Mouse (Mus musculus): ENCODE data around the gene Mast2. TPM values are rescaled to one million over a fixed set of nuclear protein-coding genes. Genes with fewer than 3 reads are reported as not detected.

The Mast2 gene
- total RNA-seq, 2 experiments from 2014 or later: 34.9 to 46.4 TPM

DNA sequence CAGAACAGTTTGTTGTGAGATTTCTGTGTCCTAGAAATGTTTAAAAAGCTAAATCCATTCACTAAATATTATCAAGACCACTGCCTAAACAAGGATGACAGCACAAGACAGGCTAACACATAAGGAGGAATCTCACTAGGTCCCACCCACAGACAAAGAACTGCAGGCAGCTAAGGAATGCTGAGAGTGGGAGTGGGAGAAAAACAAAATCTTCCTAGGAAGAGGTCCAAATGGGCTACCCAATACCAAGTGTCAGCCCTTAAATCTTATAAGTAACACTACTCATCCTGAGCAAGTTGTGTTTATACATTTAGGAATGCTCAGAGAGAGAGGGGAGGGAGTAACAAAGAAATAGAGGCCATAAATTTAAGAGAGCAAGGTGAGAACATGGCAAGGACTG lies 52.6 kb downstream of the Mast2 start:
- DNase-seq: no peak

DNA sequence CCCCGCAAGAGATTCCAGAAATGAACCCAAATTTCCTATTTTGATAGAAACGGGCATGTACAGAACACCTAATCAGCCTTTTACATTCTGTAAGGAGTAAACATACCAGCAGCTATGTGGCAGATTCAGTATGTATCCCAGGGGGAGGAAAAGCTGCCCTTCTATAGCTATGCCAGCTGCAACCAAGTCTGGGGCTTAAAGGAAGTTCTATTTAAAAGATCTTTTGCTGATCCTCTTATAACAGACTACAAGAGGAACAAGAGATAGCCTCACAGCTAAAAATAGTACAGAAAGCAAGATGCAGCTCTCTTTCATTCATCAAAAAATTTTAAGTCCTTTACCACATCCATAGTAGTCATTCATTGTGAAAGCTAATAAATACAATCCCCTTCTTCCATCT lies 57.3 kb downstream of the Mast2 start:
- no peak for DNase-seq

DNA sequence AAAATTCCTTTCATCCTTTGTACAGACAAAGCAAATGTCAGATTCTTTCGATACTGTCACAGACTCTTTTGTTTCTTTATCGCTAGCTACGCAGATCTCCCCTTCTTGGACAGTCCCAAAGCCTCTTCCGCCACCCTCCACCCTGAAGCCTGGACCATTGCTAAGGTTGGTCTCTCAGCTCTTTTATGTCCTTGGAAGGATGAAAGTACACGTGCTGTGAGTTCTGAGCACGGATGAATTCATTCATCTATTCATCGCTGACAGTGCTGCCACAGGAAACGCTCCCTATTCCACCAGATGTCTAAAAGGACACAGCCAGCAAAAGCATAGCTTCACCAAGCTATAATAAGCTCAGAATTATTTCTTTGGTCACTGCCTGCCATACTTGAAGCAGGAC lies 58.0 kb downstream of the Mast2 start:
- peak; percentile 9 for DNase-seq

DNA sequence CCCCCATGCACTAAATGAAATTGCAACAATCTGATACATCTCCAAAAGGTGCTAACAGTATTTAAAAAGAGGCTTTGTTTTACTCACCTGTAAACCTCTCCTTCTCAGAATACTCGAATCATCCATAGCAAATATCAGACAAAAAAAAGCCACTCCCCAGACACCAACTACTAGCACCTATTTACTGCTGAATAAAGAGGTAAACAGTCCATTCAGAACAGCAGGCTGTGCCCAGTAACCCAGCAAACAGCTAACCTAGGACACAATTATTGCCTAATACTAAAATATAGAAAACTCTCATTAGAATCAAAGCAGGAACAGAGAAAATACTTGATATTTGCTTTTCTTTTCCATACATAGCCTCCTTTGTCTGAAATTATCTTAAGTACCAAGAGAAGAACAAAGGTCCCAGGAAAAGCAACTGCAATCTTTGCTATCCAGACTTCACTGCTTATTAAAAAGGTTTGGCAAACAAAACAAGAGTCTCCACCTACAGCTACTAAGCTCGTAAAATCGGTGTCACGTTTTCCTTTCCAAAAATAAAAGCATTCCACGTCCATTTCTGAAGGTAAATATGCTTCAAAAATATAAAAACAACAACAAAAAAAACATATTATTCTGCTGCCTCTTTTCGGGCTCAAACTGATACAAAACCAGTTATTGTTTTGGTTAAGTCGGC lies 58.6 kb downstream of the Mast2 start:
- no peak for DNase-seq

DNA sequence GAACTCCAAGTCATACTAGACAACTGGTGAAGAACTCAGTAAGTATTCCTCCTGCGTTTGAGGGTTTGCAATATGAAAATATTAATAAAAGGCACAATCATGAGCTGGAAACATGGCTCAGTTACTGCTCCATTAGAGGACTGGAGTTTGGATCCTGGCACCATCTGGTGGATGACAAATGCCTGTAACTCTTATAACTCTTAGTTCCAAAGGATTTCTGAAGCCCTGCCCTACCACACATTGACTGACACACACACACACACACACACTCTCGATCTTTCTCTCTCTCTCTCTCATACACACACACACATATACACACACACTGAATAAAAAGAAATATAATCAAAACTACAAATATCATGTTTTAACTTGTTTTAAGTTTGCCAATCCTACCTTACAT lies 60.1 kb downstream of the Mast2 start:
- no peak for DNase-seq

DNA sequence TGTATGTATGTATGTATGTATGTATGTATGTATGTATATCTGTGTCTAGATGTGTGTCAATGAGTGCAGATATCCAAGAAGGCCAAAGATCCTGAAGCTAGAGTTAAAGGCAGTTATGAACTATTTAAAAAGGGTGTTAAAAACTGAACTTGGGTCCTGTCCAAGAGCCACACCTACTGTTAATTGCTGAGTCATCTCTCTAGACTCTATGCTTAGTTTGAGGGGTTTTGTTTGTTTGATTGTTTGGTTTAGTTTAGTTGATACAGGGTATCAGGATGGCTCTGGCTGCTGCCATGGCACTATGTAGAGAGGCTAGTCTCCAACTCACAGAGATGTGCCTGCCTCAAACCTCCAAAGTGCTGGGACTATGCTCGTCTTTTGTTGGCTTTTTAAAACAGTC lies 61.3 kb downstream of the Mast2 start:
- no peak for DNase-seq

DNA sequence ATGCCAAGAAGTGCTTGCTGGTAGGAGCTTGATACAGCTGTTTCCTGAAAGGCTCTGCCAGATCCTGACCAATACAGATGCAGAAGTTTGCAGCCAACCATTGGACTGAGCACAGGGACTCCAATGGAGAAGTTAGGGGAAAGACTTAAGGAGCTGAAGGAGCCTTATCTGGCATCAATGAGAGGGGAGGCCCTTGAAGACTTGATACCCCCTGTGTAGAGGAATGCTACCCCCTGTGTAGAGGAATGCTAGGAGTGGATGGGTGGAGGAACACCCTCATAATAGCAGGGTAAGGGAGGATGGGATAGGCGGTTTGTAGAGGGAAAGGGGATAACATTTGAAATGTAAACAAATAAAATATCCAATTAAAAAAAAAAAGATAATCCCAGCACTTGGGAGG lies 65.9 kb downstream of the Mast2 start:
- no peak for DNase-seq

DNA sequence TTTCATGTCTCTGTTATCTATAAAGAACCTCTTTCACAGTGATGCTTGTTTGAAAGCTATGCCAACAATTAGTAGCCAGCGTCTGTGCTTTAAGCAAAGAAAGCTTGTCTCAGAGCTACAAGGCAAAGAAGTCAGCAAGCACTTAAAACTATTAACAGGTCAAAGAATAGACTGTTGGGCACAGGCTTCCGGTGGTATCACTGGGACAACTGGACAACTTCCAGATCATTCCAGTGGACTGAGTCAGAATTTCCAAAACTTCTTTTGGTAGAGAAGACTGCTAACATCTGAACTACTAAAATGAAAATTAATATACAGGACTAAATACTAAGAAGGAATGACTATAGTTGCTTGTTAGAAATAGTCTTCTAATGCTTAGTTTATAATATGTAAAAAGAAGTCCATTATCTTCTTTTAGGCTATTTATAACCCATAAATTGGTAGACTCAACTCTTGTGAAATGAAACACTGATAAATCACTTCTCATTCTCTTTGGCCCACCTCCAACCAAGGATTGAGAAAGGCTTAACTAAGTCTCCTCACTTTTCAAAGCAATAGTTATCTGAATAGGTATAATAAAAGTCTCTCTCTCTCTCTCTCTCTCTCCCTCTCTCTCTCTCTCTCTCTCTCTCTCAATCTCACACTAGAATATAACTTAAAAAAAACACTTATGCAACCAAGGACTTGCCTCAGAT lies 85.9 kb downstream of the Mast2 start:
- DNase-seq: peak; percentile 51

DNA sequence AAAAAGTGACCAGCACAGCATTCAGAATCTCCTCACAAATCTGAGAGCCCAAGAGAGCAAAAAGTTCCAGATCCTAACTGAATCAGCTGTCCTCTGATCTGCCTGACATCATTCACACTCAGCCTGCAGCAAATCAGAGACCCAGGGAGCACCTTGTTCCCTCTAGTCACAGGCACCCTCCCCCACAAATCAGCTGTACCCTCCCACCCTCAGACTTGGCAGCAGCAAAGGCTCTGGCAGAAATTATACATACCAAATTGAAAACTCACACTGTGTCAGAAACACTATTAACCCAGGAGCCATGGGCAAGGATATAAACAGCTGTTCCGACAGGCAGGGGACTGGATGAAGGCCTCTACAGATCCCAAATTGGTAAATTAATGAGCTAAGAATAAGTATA lies 92.3 kb downstream of the Mast2 start:
- peak; percentile 38 for DNase-seq

DNA sequence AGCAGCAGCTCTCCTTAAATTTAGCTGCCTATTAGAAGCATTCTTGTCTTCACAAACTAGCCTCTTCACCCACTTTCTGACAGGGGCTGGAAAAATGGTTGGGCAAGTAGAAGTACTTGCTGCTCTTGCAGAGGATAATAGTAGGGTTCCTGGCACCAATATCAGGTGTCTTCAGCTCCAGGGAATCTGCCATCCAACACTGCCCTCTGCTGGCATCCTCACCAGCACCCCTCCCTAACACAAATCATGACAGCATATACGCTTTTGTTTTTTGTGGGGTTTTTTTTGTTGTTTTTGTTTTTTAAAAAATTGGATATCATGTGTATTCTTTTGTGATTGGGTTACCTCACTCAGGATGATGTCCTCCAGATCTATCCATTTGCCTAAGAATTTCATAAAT lies 105.9 kb downstream of the Mast2 start:
- DNase-seq: peak; percentile 4

DNA sequence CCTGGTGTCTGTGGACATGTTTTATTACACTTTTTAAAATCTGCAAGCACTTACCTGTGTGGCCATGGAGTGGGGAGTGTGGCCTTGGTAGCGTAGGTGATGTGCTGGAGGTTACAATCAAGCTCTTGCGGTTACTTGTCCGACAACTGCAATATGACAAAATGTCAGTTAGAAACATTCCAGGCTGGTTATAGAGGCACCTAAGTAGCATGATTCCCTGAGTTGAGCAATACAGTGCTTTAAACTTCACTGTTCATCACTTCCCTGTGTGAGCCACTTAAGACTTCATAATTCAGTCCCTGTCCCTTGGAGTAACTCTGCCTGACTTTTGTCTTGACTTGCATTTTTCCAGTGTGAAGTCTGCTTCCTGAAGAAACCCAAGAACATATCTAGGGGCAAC lies 111.1 kb downstream of the Mast2 start:
- DNase-seq: no peak

DNA sequence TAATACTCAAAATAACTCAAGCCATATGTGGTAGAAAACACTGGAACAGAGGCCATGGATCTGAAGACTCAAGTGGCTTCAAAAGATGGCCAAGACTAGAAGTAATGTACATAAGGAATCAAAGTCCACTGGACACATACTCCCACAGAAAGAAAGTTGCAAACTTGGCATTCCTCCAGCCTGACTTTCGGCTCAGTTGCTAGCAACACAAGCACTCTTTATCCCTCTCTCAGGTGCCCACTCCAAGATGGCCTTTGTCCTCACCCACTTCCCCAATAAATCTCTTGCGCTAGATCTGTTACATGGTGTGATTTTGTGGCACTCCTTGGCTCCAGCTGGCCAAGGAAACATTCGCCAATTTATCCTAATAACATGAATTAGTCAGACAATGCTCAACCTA lies 111.5 kb downstream of the Mast2 start:
- DNase-seq: peak; percentile 5

DNA sequence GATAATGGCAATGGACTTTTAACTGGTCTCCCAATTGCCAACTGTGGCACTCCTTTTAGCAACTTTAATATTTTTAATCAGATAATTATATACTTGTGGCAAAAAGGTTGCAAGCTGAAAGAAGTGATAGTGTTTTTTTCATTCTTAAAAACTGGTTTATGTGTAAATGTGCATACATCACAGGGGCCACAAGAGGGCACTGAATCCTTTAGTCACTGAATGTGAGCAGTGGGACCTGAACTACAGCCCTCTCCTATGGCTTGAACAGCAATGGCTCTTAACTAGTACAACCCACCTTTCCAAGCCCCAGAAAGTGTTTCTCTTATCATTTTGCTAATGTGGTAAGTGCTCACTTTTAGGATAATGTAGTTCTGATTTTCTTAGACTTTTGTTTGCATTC lies 121.9 kb downstream of the Mast2 start:
- peak; percentile 72 for DNase-seq

DNA sequence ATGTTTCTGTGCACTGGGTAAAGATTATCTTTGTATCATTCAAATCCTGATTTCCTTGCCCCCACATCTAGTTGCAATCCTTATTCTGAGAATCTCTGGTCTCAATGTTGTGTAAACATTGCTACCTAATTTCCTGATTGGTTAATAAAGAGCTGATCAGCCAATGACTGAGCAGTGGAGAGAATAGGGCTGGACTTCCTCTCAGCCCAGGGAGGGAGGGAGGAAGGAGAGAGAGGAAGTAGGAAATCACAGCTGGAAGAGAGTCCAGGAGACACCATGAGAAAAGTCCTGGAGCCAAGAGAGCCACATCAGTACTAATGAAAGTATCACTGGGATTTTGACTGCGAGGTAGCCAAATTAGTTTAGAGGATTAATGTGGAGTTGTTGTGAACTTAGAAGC lies 127.7 kb downstream of the Mast2 start:
- DNase-seq: no peak

DNA sequence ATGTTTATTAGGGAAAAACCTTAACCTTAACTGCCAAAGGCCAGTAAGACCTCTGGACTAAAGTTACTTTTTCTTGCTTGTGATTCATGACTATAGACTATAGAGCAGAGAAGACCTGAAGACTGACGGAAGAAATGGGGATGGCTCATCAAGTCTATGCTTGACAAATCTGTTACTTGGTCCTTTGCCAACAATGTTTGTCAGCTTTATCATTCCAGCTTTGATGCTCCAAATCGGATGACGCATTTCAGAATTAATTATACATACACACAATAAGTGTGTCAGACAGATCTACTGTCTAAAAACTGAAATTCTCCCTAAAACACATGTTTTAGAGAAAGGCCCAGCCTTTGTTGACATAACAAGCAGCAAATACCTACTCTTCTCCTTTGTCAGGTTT lies 134.7 kb downstream of the Mast2 start:
- no peak for DNase-seq

DNA sequence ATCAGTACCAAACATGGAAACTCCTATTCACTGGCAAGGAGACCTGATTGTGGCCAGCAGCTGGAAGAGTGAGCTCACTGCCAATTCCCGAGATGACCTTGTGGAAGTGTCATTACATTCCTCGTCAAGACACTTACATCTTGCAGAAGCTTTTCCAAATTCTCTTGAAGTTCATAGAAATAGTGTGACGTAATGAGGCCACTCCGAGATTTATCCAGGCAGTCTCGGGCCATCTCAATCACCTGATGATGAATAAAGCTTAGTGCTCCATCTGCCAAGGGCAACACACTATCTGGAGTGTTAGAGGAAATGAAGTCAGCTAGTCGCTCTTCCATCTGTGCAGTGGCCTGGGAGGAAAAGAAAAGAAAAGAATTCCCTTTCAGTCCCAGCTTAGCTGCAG lies 141.9 kb downstream of the Mast2 start:
- no peak for DNase-seq

DNA sequence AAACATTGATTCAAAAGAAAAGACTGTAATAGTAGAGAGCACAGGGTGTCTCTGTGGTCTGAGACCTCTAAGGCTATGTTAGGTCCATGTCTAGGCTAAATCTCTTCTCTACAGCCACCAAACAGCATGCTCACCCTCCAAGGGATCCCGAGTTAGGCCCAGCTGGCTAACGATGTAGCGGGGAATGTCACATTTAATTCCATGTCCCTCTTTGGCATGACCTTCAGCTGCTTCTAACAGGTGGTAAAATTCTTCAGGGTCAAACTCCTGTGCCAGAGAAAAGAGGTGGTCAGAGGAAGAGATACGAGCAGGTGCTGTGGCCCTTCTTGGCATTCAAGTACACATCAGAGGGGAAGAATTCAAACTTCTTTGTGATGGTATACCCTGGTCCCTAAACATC lies 146.4 kb downstream of the Mast2 start:
- DNase-seq: no peak

DNA sequence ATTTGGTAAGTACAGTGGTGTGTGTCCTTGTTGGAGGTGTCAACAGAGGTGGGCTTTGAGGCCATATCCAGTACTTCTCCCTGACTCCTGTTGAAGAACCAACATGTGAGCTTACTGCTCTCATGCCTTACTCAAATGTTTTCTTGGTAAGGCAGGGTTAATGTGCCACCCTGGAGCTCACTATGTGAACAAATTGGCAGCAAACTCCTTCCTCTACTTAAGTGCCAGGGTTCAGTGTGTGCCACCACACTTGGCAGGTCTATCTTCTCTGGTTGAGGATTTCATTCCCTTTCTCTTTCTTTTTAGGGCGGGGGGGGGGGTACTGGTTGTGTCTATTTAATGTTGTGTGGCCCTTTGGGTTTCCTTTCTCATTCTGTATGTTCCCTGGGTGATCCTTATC lies 159.4 kb downstream of the Mast2 start:
- no peak for DNase-seq

DNA sequence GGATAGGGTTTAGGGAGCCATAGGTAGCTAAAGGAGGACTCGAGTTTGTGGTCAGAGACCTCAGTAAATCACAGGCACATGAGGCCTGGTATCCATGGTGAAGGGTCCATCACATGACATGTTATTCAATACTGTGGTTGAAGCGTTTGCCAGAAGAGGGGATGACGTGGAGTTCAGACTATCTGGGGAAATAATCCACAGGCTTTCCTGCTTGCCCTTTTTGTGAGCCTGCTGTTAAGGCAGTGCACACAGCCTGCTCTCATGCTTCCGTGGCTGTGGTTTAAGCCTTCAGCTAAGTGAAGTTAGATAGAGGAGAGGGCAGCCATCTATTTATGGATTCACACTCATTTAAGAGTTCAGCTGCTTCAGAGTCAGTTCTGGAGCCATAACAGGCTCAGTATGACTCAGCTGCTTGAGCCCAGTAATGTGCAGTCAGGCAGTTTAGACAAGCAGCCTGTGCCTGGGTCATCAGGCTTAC lies 163.1 kb downstream of the Mast2 start:
- no peak for DNase-seq

DNA sequence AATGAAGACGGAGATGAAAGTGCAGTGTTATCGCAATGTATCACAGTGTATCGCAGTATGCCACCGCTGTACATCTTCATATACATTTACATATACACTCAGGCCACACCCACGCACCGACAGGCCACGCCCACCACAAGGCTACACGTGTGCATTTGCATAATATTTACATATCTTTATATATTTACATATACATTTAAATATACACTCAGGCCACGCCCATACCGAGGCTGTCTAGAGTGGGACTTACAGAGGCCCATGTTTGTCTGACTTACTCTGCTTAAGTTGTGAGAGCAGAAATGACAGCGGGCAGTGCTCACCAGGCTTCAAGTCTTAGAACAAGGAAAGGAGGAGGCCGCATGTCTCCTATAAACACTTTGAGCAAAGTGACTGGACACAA lies 170.7 kb downstream of the Mast2 start:
- DNase-seq: no peak

DNA sequence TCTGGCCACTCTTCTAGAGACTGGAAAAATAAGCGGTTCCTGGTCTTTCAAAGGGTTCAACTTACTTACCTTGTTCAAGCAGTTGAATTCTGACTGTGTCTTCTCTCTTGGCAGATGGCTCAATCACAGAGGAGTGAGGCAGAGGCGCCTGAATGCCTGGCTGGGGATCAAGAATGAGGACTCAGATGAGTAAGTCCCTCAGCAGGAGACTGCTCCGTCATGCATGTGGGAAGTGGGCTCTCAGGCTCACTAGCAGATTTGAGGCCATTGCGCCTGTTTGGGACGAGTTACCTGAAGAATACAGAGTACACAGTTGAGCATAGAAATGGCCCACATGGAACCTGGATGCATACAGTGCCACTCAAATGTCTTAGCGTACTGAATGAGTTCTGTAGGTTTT lies 172.4 kb downstream of the Mast2 start:
- DNase-seq: no peak

DNA sequence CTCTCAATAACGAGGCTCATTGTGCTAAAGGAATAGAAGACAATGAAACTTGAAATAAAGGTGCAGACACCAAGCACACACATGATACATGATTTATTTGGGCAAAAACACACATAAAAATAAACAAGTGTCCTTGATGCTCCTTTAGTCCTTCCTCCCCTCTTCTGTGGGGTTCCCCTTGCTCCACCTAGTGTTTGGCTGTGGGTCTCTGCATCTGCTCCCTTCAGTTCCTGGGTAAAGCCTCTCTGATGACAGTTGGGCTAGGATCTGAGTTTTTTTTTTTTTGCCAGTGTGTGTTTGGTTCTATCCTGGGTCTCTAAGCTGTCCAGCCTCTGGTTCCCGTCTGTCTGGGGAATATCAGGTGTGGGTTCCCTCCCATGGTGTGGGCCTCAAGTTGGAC lies 181.8 kb downstream of the Mast2 start:
- peak; percentile 23 for DNase-seq

DNA sequence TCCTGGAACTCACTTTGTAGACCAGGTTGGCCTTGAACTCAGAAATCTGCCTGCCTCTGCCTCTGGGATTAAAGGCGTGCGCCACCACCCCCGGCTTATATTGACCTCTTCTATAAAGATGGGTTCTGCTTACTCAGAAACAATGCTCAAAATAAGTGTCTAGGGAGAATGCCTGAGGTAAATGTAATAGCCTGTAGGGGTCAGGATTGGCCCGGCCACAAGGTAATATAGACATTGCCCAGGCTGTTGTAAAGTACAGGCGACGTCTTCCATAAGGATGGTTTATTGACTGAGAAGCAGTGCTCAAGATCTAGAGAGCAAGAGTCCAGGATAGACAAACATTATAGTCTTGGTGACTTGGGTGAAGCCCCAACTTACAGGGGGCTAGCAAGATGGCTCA lies 195.8 kb downstream of the Mast2 start:
- DNase-seq: no peak

All from adrenal gland, postnatal 10 days (tissue).